Mouse (Mus musculus) bone marrow, adult 2 months (tissue): ENCODE results near the gene Adgrg3.

Source experiments
- CTCF ChIP-seq: fragments of 200-500 bp; IDR thresholded peaks from 2 replicates; pipeline ENCODE4 v1.5.1; 2011; ENCODE audit warnings: low read length, control low read depth; ENCODE audit not compliant: control insufficient read depth, insufficient read depth
- POLR2A ChIP-seq: fragments of 200-500 bp; IDR thresholded peaks from 2 replicates; pipeline ENCODE4 v1.6.1; 2011; ENCODE audit warnings: low read depth, mild to moderate bottlenecking, control low read depth, low read length, borderline replicate concordance; ENCODE audit not compliant: control insufficient read depth

DNA sequence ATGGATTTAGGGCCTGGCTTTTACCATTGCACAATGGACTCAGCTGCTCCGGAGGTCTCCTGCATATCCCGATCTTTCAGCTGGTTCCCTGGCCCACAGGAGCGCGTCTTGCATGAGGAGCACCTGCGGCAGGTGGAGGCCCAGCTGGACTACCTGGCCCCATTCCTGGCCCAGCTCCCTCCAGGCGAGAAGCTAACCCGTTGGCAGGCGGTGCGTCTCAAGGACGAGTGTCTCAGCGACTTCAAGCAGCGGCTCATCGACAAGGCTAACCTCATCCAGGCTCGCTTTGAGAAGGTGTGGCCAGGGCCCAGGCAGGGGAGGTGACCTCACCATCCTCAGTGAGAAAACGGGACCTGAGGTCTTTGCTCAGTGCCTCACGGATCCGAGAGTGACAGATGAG is 58.7 kb downstream of the Adgrg3 start:
- TF ChIP-seq CTCF (no peak), POLR2A (no peak)
